Mouse (Mus musculus) kidney, adult 8-10 months (tissue): ENCODE measurements around the gene Urb1.

Source experiments
- DNase-seq, 2 experiments: peaks; one replicate each; pipeline ENCODE4 v3.0.0; 2022

The Urb1 gene

DNA sequence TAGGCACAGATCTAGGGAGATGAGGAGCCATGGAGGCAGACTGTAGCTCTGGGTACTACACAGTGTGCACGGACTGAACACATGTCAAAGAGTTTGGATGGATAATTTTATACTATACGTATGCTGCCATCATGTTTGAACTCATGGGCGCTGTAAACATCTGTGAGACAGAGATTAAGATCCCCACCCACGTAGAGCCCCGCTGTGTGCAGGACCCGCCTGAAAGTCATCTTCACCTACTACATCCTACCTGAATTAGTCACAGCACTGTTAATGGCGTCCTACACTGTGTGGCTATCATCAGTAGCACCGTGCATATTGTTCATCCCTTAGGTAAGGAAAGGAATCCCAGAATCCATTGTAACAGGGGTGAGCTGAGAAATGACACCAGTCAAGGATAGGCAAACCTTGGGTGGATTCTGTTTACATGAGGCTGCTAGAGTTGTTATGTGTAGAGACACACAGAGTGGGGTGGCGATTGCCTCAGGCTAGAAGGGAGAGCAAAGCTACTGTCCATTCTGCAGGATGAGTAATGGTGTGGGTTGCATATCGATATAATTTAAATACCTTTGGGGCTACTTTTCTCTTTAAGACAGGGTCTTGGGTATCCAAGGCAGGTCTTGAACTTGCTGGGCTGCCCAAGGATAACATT lies 12.2 kb upstream of the Urb1 start:
- no peak for DNase-seq

DNA sequence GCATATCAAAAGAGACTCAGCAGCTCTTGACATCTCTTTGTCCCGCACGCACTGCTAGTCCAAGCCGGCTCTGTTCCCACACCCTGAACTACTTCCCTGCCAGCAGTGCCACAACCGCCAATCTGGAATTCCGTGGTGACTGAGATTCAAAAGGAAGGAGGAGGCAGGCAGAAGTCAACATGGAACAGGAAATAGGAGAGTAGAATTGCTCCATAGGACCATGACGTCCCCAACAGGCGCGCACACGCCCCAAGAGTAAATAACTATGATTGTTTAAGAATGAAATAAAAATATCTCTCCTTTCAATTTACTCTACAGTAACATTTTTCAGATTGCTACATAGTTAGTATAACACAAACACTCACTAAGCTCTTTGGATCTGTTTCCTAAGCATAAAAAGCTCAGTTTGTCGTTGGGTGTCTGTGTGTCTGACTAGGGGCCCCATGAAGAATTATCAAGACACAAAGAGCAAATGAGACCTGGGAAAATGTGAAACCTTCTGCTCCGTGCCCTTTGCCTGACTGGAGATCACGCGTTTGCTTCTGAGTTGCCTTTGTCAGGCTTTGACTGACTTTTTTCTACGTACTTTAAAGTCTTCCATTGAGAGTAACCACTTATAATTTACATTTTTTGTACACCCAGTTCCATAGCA lies 11.0 kb upstream of the Urb1 start:
- DNase-seq, result no peak

DNA sequence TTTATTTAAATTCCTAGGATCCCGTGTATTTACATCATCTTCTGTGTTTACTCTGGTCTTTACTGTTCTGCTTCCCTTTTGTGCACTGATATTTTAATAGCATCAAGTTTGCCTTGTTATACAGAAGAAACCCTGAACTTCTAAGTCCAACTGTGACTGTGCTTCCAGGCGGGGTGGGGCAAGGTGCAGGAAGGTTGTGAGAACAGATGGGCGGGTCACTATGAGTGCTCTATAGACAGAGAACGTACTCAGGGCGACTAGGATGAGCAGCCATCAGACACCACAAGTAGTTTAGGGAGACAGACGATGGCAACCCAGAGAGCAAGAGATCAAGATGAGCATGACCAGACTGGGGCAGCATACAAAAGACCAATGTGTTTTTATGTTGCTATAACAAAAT lies 10.1 kb upstream of the Urb1 start:
- DNase-seq, result no peak

DNA sequence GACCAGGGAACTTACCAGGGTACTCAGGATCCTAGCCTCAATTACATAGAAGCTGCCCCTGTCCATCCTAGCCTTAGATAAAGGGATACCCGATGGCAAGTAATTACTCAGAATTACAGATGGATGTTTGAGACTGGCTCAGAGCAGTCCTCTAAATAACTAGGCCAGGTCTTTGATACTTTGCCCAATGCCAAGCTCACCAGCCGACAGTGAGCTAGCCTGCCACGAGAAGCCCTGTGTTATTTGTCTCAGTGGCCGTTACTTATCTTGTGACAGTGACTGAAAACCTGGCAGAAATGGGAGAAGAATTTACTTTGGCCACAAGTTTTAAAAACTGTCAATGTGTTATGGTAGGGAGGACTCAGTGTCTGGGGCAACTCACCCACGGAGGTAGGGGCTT lies 1.9 kb upstream of the Urb1 start:
- DNase-seq, result no peak

DNA sequence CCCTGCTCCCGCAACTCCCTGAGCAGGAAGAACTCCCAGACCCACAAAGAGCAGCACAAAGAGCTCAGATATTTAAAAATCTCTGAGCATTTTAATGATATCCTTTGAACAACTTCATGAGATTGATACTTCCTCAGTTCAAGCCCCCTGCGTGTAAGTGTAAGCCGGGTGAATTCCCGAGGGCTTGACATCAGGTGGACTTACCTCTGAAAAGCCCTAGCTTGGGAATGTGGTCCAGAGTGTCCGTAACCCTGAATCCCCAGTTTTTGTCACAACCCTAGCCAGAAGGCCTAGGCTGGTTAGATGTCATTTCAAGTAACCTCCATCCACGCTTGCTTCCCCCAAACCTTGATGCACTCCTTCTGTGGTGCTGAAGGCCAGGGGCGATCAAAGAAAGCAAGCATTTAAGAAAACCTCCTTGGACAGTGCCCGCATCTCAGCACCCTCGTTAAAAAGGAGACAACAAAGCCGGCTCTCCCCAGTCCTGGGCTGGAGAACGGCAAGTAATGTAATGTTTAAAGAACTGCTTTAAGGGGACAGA lies 573 bp upstream of the Urb1 start:
- DNase-seq, result peak in 1 of 2 experiments; percentile 16

DNA sequence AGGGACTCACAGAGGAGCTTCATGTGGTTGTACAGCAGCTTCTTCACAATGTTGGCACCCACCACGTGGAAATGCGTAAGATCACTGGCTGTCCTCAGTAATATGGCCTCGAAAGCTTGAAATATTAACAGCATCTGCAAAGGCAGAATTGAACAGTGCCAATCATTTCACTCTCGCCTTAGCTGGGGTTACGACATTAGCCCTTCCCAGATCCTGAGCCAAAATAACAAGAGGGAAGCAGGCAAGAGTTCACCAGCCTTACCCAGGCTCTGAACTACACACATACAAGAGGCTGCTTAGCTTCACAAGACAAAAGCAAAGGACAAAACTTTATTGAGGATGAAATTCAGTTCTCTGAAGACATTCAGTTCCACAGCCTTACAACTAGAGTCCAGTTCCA lies 5.7 kb downstream of the Urb1 start:
- DNase-seq, result no peak

DNA sequence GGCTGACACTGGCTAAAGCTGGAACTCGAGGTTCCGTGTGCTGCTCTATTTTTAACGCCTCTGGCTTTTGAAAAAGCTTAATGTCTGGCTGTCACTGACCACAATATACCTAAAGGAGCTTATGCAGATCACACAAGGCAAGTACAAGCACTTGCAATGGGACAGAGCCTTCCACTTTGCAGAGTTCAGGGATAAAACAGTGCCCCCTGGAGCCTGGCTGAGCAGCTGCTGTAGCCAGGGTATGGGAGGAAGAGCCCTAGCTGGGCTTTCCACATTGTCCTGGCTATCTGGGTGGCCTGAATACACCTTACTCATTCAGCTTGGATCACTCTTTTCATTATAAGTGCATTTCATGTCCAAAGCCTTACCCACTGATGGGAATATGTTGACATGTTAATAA lies 8.3 kb downstream of the Urb1 start:
- DNase-seq, result no peak

DNA sequence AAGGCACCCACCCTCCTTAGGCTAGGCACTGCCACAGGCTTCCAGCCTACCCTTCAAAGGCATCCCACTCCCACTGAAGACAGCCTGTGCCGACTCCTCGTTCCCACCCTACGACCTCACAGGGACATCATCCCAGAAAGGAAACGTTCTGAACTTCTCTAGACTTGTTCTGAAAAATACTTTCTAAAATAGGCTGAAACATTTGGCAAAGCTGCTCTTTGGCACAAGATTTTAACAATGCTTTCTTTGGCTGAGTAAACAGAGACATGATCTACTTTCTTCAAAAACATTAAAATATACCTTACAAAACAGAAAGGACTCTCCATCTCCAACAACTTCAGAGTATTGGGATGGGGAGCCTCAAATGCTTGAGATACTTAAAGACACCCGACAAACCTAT lies 9.0 kb downstream of the Urb1 start:
- DNase-seq, result no peak

DNA sequence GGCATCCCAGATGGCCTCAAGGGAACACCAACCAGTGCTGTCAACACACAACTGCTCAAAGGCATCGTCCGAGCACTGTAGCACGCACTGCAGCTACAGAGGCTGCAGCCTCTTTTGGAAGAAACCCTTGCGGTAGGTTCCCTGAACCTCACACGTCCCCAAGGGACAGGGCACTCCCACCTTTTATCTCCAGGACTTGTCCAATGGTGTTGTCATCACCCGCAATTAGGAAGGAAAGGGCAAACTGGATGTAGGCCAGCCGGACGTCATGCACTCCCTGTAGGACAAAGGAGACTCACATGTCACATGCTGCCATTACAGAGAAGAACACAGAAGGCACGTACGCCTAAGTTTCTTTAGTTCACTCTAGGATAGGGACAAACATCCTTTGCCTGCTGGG lies 10.4 kb downstream of the Urb1 start:
- DNase-seq, result no peak

DNA sequence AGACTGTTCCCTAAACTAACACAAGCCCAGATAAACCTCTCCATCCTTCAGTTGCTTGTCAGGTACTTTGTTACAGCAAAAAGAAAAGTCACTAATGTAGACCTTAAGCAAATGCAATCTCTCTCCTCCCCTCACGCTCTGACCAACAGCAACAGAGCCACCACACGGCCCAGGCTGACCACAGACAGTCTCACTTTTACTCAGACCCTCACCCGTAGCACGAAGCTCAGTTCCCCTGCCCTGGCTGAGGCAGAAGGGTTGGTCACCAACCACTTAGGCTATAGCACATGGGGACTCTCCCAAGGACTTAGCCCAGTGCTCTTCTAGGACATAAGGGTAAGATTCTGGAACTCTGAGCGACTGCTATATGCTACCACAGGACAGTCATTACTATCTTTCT lies 11.4 kb downstream of the Urb1 start:
- no peak for DNase-seq

DNA sequence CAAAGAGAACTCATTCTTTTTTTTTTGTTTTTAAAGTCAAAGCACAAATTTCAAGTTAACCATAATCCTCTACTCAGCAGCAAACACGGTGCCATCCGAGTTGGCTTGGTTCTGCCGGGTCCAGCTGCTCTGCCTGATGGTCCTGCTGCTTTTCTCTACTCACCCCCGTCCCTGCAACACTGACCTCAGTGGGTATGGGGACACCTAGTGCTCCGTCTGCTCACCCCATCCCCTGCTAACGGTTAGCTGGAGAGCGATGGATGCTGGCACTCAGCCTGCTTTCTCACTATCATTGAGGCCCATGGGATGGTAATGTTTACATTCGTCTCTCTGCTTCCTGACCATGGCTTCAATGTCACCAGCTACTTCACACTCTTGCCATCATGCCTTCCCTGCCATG lies 11.8 kb downstream of the Urb1 start:
- DNase-seq, result no peak

DNA sequence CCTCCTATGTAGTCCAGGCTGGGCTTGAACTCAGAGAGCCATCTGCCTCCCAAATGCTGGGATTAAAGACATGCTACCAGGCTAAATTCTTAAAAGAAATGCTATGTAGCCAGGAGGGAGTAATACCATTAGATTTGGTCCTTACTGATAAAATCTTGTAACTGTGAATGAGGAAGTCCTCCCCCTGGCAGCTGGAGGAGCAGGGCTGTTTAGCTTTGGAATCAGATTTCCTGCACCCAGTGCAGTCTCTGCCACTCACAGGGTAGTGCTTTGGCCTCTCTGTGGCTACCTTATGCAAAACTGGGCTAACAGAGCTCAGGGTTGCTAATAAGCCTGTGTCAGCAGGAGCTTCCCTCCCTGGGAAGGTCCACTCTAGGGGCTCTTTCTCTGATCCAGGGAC lies 15.5 kb downstream of the Urb1 start:
- no peak for DNase-seq

DNA sequence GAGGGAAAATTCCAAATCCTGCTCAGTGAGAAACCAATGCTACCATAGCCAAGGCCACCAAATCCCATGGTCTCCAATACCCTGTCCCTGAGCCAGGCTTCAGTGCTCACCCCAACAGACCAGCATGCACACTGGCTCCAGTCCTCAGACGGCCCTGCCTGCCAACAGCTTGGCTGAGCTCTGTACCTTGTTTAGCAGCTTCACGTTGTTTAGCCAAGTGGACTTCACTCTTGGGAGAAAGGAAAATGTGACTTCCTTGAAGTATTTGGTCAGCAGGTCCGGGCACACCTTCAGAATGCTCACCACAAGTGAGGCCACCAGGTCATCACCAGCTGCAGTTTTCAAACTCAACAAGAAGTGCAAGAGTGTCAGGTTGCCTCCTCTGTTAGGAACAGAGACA lies 17.7 kb downstream of the Urb1 start:
- peak; percentile 71 to 74 for DNase-seq

DNA sequence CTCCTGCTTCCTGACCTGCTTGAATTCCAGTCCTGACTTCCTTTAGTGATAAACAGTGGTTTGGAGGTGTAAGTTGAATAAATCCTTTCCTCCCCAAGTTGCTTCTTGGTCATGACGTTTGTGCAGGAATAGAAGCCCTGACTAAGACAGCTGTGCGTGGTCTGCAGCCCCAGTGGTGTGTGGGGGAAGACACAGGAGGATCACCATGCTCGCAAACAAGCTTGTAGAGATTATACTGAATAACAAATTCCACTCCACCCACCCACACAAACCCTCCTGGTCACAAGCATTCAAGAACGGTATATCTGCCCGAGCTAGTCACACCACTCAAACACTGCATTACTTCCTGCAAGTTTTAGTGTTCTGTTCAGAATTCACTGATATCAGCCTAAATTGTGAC lies 18.1 kb downstream of the Urb1 start:
- DNase-seq, result no peak

DNA sequence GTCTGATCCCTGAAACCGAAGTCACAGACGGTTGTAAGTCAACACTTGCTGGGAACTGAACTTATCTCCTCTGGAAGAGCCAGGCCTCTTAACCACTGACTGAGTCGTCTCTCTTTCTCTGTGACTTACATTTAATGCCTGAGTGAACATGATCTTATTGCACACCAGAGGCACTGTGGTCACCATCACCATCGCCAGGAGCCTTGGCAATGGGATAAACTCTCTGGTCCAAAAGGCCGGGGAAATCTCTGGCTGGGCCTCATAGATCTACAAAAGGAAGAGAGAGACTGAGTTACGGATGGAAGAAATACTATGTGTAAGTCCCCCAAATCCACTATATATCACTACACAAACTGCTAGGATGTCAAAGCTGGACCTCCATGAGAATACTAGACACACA lies 19.3 kb downstream of the Urb1 start:
- no peak for DNase-seq

DNA sequence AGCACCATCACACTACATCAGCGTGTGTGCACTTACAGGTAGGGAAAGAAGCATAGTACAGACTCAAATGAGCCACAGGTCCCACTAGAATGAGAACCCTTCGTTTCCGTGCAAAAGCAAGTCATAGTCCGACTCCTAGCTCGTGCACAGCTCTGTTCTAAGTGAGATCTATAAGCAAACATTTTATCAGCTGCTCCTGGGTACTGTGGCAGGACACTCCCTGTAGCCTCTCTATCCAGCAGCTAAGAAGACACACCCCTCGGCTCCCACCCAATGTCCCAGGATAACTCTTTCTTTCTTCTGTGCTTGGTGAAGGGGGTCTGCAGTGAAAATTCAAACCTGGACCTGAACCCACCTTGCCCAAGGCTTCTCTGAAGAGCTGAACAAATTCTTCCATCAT lies 21.6 kb downstream of the Urb1 start:
- DNase-seq, result no peak

DNA sequence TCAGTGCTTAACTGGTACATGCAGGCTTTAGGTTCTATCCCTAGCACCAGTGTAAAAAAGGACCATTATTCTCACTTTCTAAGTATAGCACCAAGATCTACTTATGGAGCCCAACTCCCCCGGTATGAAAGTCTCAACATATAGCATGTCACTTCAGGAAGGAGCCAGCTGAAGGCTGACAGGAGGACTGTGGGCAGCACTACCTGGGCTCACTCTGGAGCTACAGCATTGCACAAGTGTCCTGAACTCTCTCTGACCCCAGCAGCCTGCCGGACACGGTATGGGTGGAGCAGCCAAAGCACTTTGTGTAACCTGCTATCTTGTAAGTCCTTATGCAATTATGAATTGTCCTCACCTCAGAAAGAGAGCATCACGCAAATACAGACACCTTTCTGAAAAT lies 25.0 kb downstream of the Urb1 start:
- no peak for DNase-seq

DNA sequence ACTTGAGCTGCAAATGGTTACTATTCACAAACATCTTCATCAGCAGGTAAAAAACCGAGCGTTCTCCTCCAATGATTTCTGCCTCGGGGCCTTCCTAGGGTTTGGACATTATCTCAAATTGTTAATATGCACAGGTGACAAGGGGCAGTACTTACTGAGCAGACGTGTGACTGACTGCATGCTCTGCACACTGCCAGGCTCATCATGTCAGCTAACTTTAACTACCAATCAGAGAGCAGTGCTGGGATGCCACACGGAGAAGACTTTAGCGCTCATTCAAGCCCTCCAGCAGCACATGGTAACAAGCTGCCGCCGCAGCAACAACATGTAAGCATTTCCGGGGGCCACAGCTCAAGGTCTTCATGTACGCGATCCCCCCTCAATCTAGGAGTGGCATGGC lies 26.9 kb downstream of the Urb1 start:
- DNase-seq, result peak; percentile 7 to 14

DNA sequence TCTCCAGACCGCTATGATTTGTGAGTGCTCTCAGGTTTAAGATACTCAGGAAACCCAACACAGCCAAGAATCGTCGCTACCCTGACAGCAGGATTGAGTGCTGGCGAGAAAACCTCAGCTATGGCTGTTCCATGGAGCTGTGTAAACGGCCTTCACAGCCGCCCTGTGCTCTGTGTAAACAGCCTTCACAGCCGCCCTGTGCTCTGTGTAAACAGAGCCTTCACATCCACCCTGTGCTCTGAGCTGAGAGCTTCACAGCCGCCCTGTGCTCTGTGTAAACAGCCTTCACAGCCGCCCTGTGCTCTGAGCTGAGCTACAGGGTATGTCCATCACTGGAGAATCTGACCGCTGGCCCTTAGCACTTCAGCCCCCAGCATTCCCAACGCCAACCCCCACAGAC lies 30.4 kb downstream of the Urb1 start:
- DNase-seq, result no peak

DNA sequence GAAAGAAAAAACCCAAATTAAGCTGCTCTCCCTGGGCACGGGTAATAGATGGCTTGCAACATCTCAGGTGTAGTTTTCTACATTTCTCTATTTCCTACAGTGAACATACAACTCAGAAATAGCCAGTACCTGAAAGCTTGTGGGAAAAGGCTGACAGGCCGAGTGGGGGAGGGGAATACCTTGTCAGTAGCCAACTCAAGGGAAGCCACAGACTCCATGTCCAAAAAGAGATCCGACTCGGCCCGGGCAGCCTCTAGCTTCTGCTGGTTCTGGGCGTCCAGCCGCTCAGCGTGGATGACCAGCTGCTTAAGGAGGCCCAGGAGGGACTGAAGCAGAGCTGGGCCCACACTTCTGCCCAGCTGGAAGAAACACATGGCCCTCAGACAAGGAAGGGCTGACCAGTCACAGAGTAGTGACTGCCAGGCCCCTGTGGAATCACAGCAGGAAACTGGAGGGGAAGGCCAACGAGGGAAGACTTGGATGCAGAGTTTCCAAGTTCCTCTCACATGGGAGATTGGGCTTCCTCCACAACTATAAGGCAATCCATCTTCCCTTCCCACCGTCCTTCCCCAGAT lies 34.2 kb downstream of the Urb1 start:
- DNase-seq, result no peak

DNA sequence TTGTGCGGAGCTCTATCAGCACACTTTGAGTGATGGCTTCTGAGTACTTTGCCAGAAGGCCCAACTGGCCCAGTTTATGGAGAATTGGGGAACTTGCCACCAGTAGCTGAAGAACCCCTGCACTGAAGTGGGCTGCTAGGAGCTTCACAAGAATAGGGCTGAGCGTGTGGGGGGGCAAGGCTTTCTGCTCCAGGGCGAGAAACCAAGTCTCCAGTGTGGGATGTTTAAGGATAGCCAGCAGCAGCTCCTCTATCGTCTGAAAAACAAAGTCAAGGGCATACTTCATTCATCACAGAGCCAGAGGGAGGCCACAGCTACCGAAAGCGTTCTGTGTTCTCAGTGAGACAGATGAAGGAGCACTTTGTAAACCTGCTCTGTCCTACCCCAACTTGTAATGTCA lies 35.6 kb downstream of the Urb1 start:
- no peak for DNase-seq

DNA sequence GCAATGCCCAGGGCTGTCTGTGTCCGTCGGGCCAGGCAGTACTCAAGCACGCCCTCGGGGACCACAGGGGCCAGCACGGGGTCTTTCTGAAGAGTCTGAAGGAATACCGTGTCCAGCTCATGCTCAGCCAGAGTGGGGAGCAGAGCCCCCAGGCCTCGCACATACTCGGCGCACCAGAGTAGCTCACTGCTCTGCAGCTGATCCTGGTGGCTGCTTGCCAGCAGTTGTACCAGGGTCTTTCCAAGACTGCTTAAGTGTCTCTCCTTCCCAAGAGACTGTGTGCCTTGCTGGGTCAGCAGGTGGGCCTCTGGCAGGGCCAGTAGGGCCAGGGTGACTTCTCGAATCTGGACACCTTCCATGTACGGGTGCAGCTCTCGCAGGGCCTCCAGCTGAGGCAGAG lies 36.0 kb downstream of the Urb1 start:
- no peak for DNase-seq

DNA sequence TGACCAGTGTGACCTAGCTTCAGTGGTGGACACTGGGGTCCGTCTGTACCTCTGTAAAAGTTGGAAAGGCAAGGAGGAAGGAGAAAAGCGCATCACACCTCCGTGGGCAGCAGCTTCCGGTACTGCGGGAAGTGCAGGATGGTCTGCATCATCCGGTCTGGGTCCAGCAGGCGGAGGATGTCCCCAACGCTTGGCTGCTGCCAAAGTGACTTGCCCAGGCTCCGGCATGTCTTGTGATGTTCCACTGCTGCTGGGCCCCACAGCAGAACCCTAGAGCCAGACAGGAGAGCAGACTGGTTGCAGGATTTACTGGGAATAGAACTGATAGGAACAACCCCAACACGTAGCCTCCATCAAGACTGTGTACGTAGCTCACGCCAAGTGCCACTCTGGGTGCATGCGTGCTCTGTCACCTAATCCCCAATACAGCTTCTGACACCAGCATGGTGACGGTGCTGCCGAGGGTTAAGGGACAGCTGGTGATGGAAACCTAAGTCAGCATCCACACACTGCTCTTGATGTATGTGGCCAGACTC lies 43.2 kb downstream of the Urb1 start:
- DNase-seq, result no peak

DNA sequence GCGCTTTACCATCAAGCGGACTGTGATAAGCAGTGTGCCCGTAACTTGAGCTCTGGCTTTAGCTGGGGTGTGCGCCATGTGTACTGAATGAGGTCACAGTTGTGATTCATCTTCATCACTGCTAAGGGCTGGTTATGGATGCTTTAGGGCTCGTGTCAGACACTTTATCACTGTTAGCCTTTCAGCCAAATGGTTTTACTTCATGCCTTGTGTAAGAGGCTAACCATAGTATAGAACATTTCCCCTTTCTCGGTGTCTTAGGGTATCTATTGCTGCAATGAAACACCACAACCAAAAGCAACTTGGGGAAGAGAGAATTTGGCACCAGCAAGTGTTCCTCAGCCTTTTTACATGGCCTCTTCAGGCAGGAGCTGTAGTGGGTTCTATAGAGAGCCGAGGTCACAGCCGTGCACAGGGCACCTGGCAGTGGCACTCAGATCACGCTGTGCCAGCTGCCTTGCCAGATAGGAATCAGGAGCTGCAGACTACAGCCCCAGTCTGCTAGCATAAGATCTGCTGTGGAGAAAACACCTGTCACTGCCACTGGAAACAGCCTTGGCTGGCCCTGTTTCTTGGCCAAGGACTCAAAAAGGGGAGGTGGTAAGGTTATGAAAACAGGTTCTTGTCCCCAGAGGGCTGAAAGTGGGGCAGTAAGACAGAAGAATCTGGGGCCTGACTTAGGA lies 44.9 kb downstream of the Urb1 start:
- no peak for DNase-seq
